Mouse (Mus musculus) heart, postnatal 10 days (tissue): ENCODE results near the gene Arfip1. TPM values are rescaled to one million over a fixed set of nuclear protein-coding genes. Genes with fewer than 3 reads are reported as not detected.

Experiments
- DNase-seq, 2 experiments: peaks; one replicate each; pipeline ENCODE4 v3.0.0; 2021
- intact Hi-C: fragments of 180-260 bp; cut with DNase I; formaldehyde crosslinking; loops from one replicate; pipeline ENCODE4 v1.15.1; 2025
- total RNA-seq, 2 experiments: library from RNA; stranded (reverse); gene quantifications; 2 replicates each; pipeline ENCODE4 v1.2.3; 2021

Arfip1 gene
- total RNA-seq, 2 experiments from 2014 or later: 28.0 to 28.4 TPM

DNA sequence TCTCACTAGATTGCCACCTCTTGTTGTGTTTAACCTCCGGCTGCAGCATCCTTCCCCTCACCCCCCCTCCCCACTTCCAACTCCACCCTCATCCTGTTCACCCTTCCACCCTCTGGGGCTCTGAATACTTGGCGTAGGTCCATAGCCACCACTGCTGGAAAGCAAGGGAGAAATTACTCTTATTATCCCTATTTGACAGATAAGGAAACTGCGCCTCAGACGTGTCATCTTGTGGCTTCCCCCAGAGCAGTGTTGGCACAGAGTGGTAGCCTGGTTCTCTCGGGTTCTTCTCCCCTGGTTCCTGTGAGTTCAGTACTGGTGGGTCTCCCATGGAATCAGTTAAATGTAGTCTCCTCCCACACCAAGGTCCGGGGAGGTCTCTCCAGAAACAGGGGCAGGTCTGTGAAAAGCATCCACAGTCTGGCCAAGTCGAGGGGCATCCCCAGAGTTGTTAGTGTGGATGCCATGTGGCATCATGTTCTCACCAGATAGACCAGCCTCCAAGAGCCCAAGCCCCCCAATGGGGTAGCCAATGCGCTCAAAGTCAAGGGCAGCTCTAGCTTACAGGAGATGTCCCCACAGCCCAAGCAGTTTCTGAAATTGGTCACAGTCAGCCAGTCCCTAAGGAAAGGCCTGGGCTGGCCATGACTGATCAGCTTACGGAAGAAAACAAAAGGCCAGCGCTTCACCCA, 114.9 kb downstream of the Arfip1 start:
- intact Hi-C loops: no loop called here
- DNase-seq: no peak

- intact Hi-C loops: no loop called here
- DNase-seq: no peak
Observed at GRCm38 (mm10) chr3:84465822-84466500, 116.5 kb downstream of the Arfip1 start.

DNA sequence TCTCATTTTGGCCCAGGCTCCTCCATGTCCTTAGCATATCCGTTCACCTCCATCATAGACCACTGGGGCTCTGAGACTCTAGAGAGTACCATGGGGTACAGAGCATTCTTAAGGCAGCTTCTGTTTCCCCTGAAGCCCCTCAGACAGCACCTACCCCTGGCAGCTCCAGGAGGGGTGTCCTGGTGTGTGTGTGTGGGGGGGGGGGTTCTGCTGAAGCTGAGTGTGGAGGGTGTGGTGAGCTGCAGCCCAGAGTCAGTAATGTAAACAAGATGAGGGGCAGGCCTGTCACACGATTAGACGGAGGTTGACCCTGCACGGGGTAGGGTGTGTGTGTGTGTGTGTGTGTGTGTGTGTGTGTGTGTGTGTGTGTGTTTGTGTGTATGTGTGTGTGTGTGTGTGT, 120.7 kb downstream of the Arfip1 start:
- intact Hi-C loops: no loop called here
- no peak for DNase-seq

- intact Hi-C loops: no loop called here
- DNase-seq: peak in 1 of 2 experiments; percentile 53
Observed at GRCm38 (mm10) chr3:84460952-84461351, 121.5 kb downstream of the Arfip1 start.

DNA sequence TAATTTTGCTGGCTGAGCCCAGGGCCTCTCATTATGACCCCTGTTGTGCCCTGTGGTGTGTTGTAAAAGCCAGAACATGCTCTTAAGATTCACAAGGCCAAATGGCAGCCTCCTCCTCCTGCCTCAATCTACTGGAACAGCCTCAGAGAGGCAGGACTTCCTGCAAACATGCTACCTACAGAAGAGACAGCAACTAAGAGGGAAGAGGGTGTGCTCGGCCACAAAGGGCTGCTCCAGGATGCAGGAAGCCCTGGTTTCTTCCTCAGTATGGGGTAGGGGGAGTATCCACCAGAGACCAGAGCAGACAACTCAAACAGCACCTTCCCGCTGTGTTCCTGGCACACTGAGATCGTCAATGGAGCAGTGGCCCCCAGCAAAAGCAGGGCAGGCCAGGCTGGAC, 121.9 kb downstream of the Arfip1 start:
- DNase-seq: no peak
- intact Hi-C loops: no loop called here

GRCm38 (mm10) chr3:84455733-84456417, 126.5 kb downstream of the Arfip1 start:
- intact Hi-C loops: no loop called here
- DNase-seq: no peak

DNA sequence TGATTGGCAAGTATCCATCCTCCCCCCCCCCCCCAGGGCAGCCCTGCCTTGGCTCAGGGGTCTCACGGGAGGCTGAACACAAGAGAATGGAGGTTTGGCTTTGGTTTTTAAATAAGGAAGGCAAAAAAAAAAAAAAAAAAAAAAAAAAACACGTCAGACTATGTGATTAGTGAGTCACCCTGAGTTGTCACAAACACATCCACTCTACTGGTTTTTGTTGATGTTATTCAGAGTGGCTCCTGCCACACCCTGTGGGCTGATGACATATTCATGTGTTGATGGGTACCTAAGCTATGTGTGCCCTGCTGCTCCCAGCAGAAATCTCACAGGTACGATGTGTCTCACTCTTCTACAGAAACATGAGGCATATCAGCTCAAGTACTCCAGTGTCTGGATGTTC, 131.8 kb downstream of the Arfip1 start:
- intact Hi-C loops: no loop called here
- no peak for DNase-seq

DNA sequence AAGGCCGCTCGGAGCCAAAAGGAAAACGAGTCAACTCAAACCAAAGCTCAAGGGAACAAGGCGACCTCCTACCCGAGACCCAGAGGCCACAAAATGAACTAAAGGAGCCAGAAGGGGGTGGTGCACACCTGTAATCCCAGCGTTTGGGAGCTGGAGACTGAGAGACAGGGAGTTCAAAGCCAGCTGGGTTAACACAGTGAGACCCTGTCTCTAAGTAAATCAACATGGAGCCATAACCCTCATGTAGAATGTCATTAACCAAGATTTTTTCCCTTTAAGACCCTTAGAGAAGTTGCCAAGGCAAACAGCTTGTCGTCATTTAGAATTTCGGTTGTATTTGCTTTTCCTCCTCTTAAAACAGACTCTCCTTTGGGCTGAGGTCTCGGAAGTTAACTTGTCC, 133.4 kb downstream of the Arfip1 start:
- DNase-seq: no peak
- intact Hi-C loops: no loop called here

DNA sequence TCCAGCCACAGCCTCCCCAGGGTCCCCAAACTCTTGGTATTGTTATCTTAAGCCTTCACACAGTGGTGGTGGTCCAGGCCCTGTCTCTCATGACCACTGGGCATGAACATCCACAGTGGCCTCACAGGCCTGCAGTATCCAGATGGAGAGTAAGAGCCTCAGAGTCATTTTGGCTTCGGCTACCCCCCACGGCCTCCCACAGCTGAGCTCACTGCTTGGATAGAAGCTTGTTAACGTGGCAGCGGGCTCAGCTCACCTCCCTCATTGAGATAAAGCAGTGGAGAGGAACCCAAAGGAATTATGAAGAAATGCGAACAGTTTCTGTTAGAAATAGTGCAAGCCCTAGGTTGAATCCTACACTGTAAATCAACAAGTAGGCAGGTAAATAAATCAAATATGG, 134.6 kb downstream of the Arfip1 start:
- peak in 1 of 2 experiments; percentile 38 for DNase-seq
- intact Hi-C loops: no loop called here

Other genes with a start within 250 kb of the Arfip1 start
- 1 to 10 TPM in 1 of 2 experiments, under 1 TPM in 1; 0.41 to 1.2 TPM for gene Fhdc1, start 102.2 kb downstream of the Arfip1 start, total RNA-seq
- gene Tigd4, start 10.9 kb upstream of the Arfip1 start, total RNA-seq: under 1 TPM; 0.07 to 0.26 TPM
- 1 to 10 TPM; 2.8 to 3.9 TPM for gene Tmem154, start 83.6 kb upstream of the Arfip1 start, total RNA-seq
- gene Fbxw7, start 232.6 kb upstream of the Arfip1 start, total RNA-seq: 10 to 100 TPM; 59.8 to 61.5 TPM